Mouse (Mus musculus): Measurements from ENCODE around the gene Cd38. TPM values are rescaled to one million over a fixed set of nuclear protein-coding genes. Genes with fewer than 3 reads are reported as not detected.

Gene Cd38
- total RNA-seq, 1 experiment, result 11.2 TPM

GRCm38 (mm10) chr5:43863642-43864041 is 4.7 kb upstream of the Cd38 start:
- no peak overlapping the region for H3K9ac ChIP-seq (ENCODE audit: insufficient read depth, low read depth, low read length, poor library complexity, severe bottlenecking)
- TF ChIP-seq MAFK (IDR thresholded peaks at IDR 0.05; ENCODE audit: insufficient read depth, low read depth, low read length) (no peak), CHD2 (IDR thresholded peaks at IDR 0.05; ENCODE audit: low read depth, low read length) (no peak), ZC3H11A (IDR thresholded peaks at IDR 0.05; ENCODE audit: borderline replicate concordance, low read depth, low read length) (no peak), HCFC1 (IDR thresholded peaks at IDR 0.05; ENCODE audit: borderline replicate concordance, insufficient read depth, low read length) (no peak), ZNF384 (IDR thresholded peaks at IDR 0.05; ENCODE audit: low read depth, low read length) (no peak)
- in situ Hi-C loops (cut with MboI; ENCODE audit: low sequenced_read_pairs in 2 of 2, unreplicated experiment in 2 of 2), result no loop called here
- DNase-seq (ENCODE audit: low read depth, low spot score), result no peak
- H3K9me3 ChIP-seq (ENCODE audit: control insufficient read depth, insufficient read depth, low read depth, low read length), result peaks cover 3% of the 10 kb centered on the region; the same call in 1 of the 2 replicates
- peaks cover 3% of the 10 kb centered on the region; the same call in 1 of the 2 replicates for H3K36me3 ChIP-seq (ENCODE audit: control insufficient read depth, insufficient read depth, low read length, poor library complexity, severe bottlenecking)
- H3K4me1 ChIP-seq (ENCODE audit: control insufficient read depth in 2 of 2, insufficient read depth in 2 of 2, low read length in 2 of 2, poor library complexity in 1 of 2), result peaks cover 5 to 16% of the 10 kb centered on the region in 2 experiments; a peak in 3 of 4 replicates
- no peak overlapping the region for H3K27ac ChIP-seq (ENCODE audit: insufficient read depth, low read depth, low read length, poor library complexity, severe bottlenecking)
- H3K4me3 ChIP-seq (ENCODE audit: insufficient read depth in 1 of 2, low read depth in 1 of 2, low read length in 2 of 2, poor library complexity in 1 of 2, severe bottlenecking in 1 of 2), result no peak overlapping the region

- no peaks in the 10 kb centered on the region for H3K9me3 ChIP-seq (ENCODE audit: control insufficient read depth, insufficient read depth, low read depth, low read length)
- H3K9ac ChIP-seq (ENCODE audit: insufficient read depth, low read depth, low read length, poor library complexity, severe bottlenecking), result no peak overlapping the region
- DNase-seq (ENCODE audit: low read depth, low spot score), result no peak
- no peaks in the 10 kb centered on the region for H3K36me3 ChIP-seq (ENCODE audit: control insufficient read depth, insufficient read depth, low read length, poor library complexity, severe bottlenecking)
- H3K4me3 ChIP-seq (ENCODE audit: insufficient read depth in 1 of 2, low read depth in 1 of 2, low read length in 2 of 2, poor library complexity in 1 of 2, severe bottlenecking in 1 of 2), result no peak overlapping the region
- in situ Hi-C loops (cut with MboI; ENCODE audit: low sequenced_read_pairs in 2 of 2, unreplicated experiment in 2 of 2), result no loop called here
- no peak overlapping the region; the same call in 1 of the 2 replicates for H3K27ac ChIP-seq (ENCODE audit: insufficient read depth, low read depth, low read length, poor library complexity, severe bottlenecking)
- TF ChIP-seq HCFC1 (IDR thresholded peaks at IDR 0.05; ENCODE audit: borderline replicate concordance, insufficient read depth, low read length) (no peak), MAFK (IDR thresholded peaks at IDR 0.05; ENCODE audit: insufficient read depth, low read depth, low read length) (no peak), CHD2 (IDR thresholded peaks at IDR 0.05; ENCODE audit: low read depth, low read length) (no peak), ZNF384 (IDR thresholded peaks at IDR 0.05; ENCODE audit: low read depth, low read length) (no peak), ZC3H11A (IDR thresholded peaks at IDR 0.05; ENCODE audit: borderline replicate concordance, low read depth, low read length) (no peak)
- peaks cover 5 to 16% of the 10 kb centered on the region in 2 experiments; a peak in 3 of 4 replicates for H3K4me1 ChIP-seq (ENCODE audit: control insufficient read depth in 2 of 2, insufficient read depth in 2 of 2, low read length in 2 of 2, poor library complexity in 1 of 2)
Measured at GRCm38 (mm10) chr5:43865316-43865715, 3.0 kb upstream of the Cd38 start.

GRCm38 (mm10) chr5:43868711-43869600 is 603 bp downstream of the Cd38 start:
- Histone ChIP-seq H3K4me3 (ENCODE audit: insufficient read depth in 1 of 2, low read depth in 1 of 2, low read length in 2 of 2, poor library complexity in 1 of 2, severe bottlenecking in 1 of 2) (peak overlapping the region; percentile 54 to 56), H3K4me1 (ENCODE audit: control insufficient read depth in 2 of 2, insufficient read depth in 2 of 2, low read length in 2 of 2, poor library complexity in 1 of 2) (peaks cover 10 to 17% of the 10 kb centered on the region in 2 experiments; a peak in 2 of 4 replicates), H3K9ac (ENCODE audit: insufficient read depth, low read depth, low read length, poor library complexity, severe bottlenecking) (peak overlapping the region; percentile 72; the same call in 1 of the 2 replicates), H3K27ac (ENCODE audit: insufficient read depth, low read depth, low read length, poor library complexity, severe bottlenecking) (peak overlapping the region; percentile 93), H3K9me3 (ENCODE audit: control insufficient read depth, insufficient read depth, low read depth, low read length) (no peaks in the 10 kb centered on the region), H3K36me3 (ENCODE audit: control insufficient read depth, insufficient read depth, low read length, poor library complexity, severe bottlenecking) (no peaks in the 10 kb centered on the region)
- TF ChIP-seq MAFK (IDR thresholded peaks at IDR 0.05; ENCODE audit: insufficient read depth, low read depth, low read length) (no peak), HCFC1 (IDR thresholded peaks at IDR 0.05; ENCODE audit: borderline replicate concordance, insufficient read depth, low read length) (no peak), ZC3H11A (IDR thresholded peaks at IDR 0.05; ENCODE audit: borderline replicate concordance, low read depth, low read length) (no peak), ZNF384 (IDR thresholded peaks at IDR 0.05; ENCODE audit: low read depth, low read length) (no peak), CHD2 (IDR thresholded peaks at IDR 0.05; ENCODE audit: low read depth, low read length) (no peak)
- in situ Hi-C loops (cut with MboI; ENCODE audit: low sequenced_read_pairs in 2 of 2, unreplicated experiment in 2 of 2), result no loop called here
- DNase-seq (ENCODE audit: low read depth, low spot score), result peak; percentile 94

- Histone ChIP-seq H3K9me3 (ENCODE audit: control insufficient read depth, insufficient read depth, low read depth, low read length) (no peaks in the 10 kb centered on the region), H3K4me1 (ENCODE audit: control insufficient read depth in 2 of 2, insufficient read depth in 2 of 2, low read length in 2 of 2, poor library complexity in 1 of 2) (peaks cover 10 to 12% of the 10 kb centered on the region in 2 experiments; a peak in 2 of 4 replicates), H3K9ac (ENCODE audit: insufficient read depth, low read depth, low read length, poor library complexity, severe bottlenecking) (no peak overlapping the region), H3K36me3 (ENCODE audit: control insufficient read depth, insufficient read depth, low read length, poor library complexity, severe bottlenecking) (no peaks in the 10 kb centered on the region), H3K27ac (ENCODE audit: insufficient read depth, low read depth, low read length, poor library complexity, severe bottlenecking) (no peak overlapping the region), H3K4me3 (ENCODE audit: insufficient read depth in 1 of 2, low read depth in 1 of 2, low read length in 2 of 2, poor library complexity in 1 of 2, severe bottlenecking in 1 of 2) (no peak overlapping the region)
- TF ChIP-seq MAFK (IDR thresholded peaks at IDR 0.05; ENCODE audit: insufficient read depth, low read depth, low read length) (no peak), ZNF384 (IDR thresholded peaks at IDR 0.05; ENCODE audit: low read depth, low read length) (no peak), ZC3H11A (IDR thresholded peaks at IDR 0.05; ENCODE audit: borderline replicate concordance, low read depth, low read length) (no peak), CHD2 (IDR thresholded peaks at IDR 0.05; ENCODE audit: low read depth, low read length) (no peak)
- DNase-seq (ENCODE audit: low read depth, low spot score), result no peak
- in situ Hi-C loops (cut with MboI; ENCODE audit: low sequenced_read_pairs in 2 of 2, unreplicated experiment in 2 of 2), result no loop called here
Measured at GRCm38 (mm10) chr5:43871845-43872244, 3.5 kb downstream of the Cd38 start.
